Mouse (Mus musculus) small intestine, adult 2 months (tissue): ENCODE data around the gene Cab39.

Experiments
- CTCF ChIP-seq: fragments of 200-500 bp; IDR thresholded peaks from 2 replicates; pipeline ENCODE4 v1.5.1; 2012; ENCODE audit warnings: low read depth, mild to moderate bottlenecking, control low read depth, inconsistent platforms, low read length, moderate library complexity, mixed read lengths; ENCODE audit not compliant: insufficient replicate concordance, insufficient read length; ENCODE audit errors: extremely low read depth
- POLR2A ChIP-seq: fragments of 200-500 bp; IDR thresholded peaks from 2 replicates; pipeline ENCODE4 v1.6.1; 2012; ENCODE audit warnings: low read depth, mild to moderate bottlenecking, control low read depth, inconsistent platforms, low read length, moderate library complexity

DNA sequence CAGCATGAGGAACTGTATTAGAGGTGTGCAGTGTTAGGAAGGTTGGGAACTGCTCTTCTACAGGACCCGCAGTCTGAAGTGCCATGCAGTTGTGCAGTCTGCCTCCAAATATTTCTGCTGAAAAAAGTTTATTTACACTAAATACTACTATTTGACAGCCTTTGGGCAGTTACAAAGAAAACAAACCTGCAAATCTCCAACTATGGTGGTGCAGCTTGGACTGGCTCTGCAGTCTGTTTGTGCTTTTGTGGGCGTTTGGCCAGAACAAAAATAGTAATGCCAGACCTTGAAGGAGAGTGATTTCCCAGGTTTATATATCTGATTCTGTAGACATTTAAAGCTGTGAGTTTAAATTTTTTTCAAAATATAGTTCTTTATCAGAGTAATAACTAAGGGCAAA, 17.1 kb downstream of the Cab39 start:
- no peak for TF ChIP-seq POLR2A
- TF ChIP-seq CTCF = no peak
